Mouse (Mus musculus): Measurements from ENCODE around the gene Gm17304.

The Gm17304 gene

GRCm38 (mm10) chr5:106623337-106623736 lies 14.4 kb downstream of the Gm17304 start:
- peak in 1 of 2 experiments; percentile 40 for DNase-seq

DNA sequence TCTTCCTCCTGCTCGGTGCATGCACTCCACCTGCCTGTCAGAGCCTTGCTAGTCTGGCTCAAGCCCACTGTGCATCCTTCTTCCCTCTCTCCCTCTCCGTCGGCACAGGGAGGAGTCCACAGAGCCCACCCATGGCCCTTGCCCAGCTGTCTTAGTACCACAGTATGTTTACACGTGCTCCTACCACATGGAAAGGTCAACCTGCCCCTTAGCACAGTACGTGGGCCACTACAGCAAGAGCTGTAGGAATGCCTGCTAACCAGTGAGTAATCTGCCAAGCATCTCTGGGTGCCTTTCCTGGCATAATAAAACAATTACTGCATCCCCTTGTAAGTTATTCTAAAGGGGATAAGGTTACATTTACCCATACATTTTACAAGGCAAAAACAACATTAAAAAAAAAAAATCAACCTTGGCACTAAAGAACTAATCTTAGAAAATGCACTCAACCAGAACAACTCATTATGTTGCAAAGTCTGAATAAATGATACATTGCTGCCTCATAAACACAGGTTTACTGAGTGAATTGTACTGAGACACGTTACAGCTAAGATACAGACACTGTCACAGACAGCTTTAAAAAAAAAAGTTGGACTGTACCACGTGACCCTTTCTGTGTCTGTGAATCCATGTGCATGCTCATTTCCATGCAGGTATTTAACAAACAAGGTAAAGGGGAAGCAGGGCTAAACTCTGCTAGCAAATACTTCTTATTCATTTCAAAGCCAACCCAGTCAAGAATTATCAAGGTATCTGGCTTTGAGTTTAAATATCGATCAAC lies 19.7 kb downstream of the Gm17304 start:
- DNase-seq: no peak

- DNase-seq: no peak
Measured at GRCm38 (mm10) chr5:106636423-106636946, 27.6 kb downstream of the Gm17304 start.

DNA sequence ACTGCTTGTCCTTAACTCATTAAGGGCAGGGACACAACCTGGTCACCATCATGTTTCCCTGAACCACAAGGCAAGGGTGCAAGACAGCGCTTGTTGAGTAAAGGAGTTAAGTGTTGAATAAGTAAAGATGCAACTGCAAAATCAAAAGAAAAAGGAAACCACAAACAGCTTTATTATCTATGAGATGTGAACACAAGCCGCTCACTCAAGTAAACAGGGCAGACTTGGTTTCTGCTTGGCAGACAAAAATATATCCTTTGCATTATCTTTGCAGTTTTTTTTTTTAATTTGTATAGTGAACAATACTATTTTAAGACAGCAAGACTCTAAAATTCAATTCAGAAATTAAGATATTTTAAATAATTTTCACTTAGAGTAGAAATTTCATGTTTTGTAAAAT lies 30.7 kb downstream of the Gm17304 start:
- no peak for DNase-seq

DNA sequence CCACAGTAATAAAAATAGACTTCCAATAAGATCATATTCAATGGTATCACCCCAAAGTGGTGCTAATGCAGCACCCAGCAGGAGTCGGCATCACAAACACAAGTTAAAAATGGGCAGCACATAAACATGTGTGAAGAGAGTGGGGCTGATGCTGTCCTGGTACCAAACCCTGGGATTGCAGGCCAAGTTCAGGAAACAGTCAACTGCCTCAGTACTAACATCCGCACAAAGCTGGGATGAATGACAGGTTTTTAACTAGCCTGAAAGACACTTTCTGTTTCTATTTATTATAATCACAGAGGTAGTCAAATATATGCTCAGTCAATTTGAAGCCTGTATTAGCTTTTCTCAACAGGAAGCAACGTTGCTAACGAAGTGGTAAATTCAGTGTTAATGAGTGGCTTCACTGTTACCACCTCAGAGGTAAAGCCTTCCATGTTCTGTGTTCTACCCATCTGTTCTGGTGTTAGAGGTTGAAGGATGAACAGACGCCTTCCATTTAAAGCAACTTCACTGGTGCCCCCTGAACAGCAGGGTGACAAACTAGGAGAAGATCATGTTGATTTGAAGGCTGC lies 31.4 kb downstream of the Gm17304 start:
- DNase-seq: no peak

- DNase-seq: no peak
Measured at GRCm38 (mm10) chr5:106641876-106642275, 33.0 kb downstream of the Gm17304 start.

GRCm38 (mm10) chr5:106643434-106643833 lies 34.5 kb downstream of the Gm17304 start:
- DNase-seq: no peak

DNA sequence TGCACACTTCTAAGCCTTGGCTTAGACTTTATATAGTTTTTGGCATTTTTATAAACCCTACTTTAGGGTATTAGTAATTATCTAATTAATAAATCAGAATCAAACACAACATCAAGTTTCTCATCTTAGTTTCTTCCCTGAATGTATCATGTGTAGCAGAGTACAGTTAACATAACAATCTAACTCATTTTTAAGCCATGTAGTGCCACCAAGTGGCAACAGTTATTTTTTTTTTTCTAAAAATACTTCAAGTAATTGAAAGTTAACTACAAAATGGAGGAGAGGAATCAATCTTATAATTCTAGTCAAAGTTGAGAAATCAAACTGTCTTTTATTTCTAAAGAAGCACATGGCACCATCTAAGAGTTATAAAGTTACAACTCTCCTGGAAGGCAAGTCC lies 40.5 kb downstream of the Gm17304 start:
- no peak for DNase-seq

GRCm38 (mm10) chr5:106649995-106650394 lies 41.1 kb downstream of the Gm17304 start:
- no peak for DNase-seq

GRCm38 (mm10) chr5:106652220-106652753 lies 43.4 kb downstream of the Gm17304 start:
- DNase-seq: no peak

DNA sequence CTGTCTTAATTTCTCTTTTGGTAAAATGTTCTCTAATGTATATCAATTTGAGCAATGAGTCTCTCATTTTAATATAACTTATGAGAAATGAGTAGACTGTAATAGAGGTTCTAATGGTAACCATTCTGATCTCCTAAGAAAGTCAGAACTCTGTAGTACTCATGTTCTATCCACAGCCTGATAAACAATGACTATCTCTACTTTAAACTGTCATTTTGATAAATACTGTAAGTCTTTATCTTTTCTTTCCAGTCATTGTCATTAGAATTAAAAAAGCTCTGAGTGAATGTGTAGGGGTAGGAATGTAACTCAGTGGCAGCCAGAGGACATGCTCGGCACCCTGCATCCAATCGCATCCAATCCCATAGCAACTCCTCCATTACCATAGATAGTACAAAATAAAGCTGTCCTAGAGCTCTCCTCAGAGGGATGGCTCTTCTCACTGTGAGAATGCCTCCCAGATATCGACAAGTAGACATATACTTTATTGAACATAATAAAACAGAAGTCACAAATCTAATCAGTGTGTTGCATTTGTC lies 44.0 kb downstream of the Gm17304 start:
- no peak for DNase-seq
